Mouse (Mus musculus): Measurements from ENCODE around the gene Pax9. TPM values are rescaled to one million over a fixed set of nuclear protein-coding genes. Genes with fewer than 3 reads are reported as not detected.
A peak's percentile ranks its signal among the peaks of the same experiment; 100 is the strongest.

Gene Pax9
- polyA plus RNA-seq (2012; rRNA removed) = 5.5 and 6.4 TPM in 2 replicates

DNA sequence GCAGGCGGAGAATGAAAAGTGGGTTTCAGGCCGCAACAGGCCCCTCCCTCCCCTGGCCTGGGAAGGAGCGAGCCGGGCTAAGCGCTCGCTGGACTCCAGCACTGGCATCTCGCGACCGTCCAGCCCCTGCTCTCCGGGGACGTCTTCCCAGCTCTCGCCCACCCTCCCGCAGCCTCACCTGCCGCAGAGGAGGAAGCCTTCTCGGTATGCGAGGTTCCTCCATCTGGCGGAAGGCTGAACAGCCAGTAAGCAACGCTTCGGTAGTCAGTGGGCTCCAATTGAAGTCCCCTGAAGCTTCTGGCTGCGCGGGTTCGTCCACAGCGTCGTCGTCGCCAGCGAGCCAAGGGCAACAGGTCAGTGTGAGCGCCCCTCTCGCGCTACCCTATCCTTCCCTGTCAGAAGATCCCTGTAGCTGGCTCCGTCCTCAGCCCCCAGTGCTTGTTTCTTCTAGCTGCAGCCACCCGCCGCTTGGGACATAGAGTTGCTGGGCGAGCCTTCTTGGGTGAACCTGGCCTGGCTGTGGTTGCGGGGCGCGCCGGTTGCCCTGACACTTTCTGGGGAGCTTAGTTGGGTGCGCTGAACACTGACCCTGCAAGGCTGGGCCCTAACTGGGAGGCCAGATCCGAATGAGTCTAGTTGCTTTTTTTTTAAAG is at the start of gene Pax9:
Pax9 (plus strand) TSS at position 341 of the 653 bp plus-strand sequence.
- TF ChIP-seq POLR2A (IDR thresholded peaks at IDR 0.05; ENCODE audit: control insufficient read depth, low read depth, low read length) (no peak), CTCF (IDR thresholded peaks at IDR 0.05; ENCODE audit: control insufficient read depth, insufficient read depth, insufficient replicate concordance, low read depth, low read length) (no peak)
- Histone ChIP-seq H3K27ac (ENCODE audit: control insufficient read depth, insufficient read depth, low read depth, low read length) (no peak within 1 kb of the TSS), H3K36me3 (ENCODE audit: control insufficient read depth, insufficient read depth, low read length) (no peaks in the 10 kb centered on the region), H3K27me3 (ENCODE audit: control insufficient read depth, insufficient read depth, low read length) (peaks cover 14% of the 10 kb centered on the region), H3K4me3 (ENCODE audit: control insufficient read depth, low read depth, low read length) (no peak within 1 kb of the TSS), H3K4me1 (ENCODE audit: control insufficient read depth, insufficient read depth, low read length) (peaks cover 22% of the 10 kb centered on the region)

DNA sequence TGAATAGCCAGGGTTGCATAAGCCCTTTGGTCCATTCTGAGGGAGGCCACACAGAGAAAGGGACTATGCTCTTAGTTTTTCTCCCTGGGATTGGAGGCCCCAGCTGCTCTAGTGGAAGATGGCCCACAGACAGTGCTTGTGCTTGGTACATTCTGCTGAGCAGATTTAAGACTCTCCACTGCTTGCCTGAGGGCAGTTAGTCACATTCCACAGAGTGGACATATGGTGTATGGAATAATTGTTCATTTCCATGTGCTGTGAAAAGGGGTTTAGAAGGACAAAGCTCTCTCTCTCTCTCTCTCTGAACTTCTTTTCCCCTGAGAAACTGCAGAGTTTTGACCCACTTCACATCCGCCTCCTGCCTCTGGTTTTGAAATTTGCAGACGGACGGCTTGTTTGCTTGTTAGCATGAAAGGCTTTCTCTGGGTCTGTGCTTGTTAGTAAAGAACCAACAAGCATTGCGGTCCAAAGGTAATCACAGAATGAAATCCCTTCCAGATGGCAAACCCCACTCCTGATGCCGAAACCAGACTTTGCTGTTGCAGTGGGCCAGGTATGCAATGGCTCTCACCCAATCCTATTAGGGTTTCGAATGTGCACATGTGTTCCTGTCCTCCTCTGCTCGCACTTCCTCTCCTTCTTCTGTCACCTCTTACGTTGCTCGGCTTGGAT is 22.0 kb upstream of the Pax9 start:
- Histone ChIP-seq H3K27ac (ENCODE audit: control insufficient read depth, insufficient read depth, low read depth, low read length) (no peak overlapping the region), H3K4me1 (ENCODE audit: control insufficient read depth, insufficient read depth, low read length) (peaks cover 4% of the 10 kb centered on the region), H3K36me3 (ENCODE audit: control insufficient read depth, insufficient read depth, low read length) (no peaks in the 10 kb centered on the region), H3K4me3 (ENCODE audit: control insufficient read depth, low read depth, low read length) (no peak overlapping the region), H3K27me3 (ENCODE audit: control insufficient read depth, insufficient read depth, low read length) (no peaks in the 10 kb centered on the region)
- TF ChIP-seq CTCF (IDR thresholded peaks at IDR 0.05; ENCODE audit: control insufficient read depth, insufficient read depth, insufficient replicate concordance, low read depth, low read length) (no peak), POLR2A (IDR thresholded peaks at IDR 0.05; ENCODE audit: control insufficient read depth, low read depth, low read length) (no peak)

DNA sequence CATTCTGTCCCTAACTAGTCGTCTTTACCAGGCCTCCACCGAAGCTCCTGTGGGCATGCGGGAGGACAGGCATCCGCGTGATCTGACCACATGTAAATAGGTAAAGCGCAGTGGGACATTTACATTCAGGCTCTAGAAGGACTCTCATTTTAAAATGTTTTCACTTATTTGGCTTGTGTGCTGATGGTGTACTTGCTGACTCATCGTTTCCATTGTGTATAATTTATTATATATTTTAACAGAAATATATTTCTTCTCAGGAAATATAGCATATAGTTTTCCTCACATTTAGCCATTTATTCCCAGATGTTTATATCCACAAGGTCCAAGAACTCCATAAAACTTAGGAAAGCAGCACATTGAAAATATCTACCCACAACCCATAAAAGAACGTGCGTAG is 20.8 kb upstream of the Pax9 start:
- Histone ChIP-seq H3K4me3 (ENCODE audit: control insufficient read depth, low read depth, low read length) (no peak overlapping the region), H3K27me3 (ENCODE audit: control insufficient read depth, insufficient read depth, low read length) (no peaks in the 10 kb centered on the region), H3K4me1 (ENCODE audit: control insufficient read depth, insufficient read depth, low read length) (peaks cover 4% of the 10 kb centered on the region), H3K36me3 (ENCODE audit: control insufficient read depth, insufficient read depth, low read length) (no peaks in the 10 kb centered on the region), H3K27ac (ENCODE audit: control insufficient read depth, insufficient read depth, low read depth, low read length) (no peak overlapping the region)
- TF ChIP-seq POLR2A (IDR thresholded peaks at IDR 0.05; ENCODE audit: control insufficient read depth, low read depth, low read length) = no peak
- no peak for TF ChIP-seq CTCF (IDR thresholded peaks at IDR 0.05; ENCODE audit: control insufficient read depth, insufficient read depth, insufficient replicate concordance, low read depth, low read length)

DNA sequence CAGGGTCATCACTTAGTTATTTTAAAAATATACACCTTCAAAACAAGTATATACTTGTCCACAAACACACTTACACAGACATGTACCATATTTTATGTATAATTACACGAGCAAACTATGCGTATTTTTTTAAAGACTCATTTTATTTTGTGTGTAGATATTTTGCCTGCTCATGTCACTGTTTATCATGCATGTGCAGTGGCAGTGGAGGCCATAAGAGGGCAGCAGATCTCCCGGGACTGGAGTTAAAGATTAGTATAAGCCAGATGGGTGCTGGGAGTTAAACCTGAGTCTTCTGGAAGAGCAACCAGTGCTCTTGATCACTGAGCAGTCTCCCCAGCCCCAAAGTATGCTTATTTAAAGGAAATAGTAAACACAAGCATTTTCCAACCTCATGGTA is 16.8 kb upstream of the Pax9 start:
- peaks cover 4% of the 10 kb centered on the region for H3K4me1 ChIP-seq (ENCODE audit: control insufficient read depth, insufficient read depth, low read length)
- no peak overlapping the region for H3K4me3 ChIP-seq (ENCODE audit: control insufficient read depth, low read depth, low read length)
- H3K36me3 ChIP-seq (ENCODE audit: control insufficient read depth, insufficient read depth, low read length) = no peaks in the 10 kb centered on the region
- H3K27me3 ChIP-seq (ENCODE audit: control insufficient read depth, insufficient read depth, low read length) = no peaks in the 10 kb centered on the region
- H3K27ac ChIP-seq (ENCODE audit: control insufficient read depth, insufficient read depth, low read depth, low read length) = no peak overlapping the region
- TF ChIP-seq POLR2A (IDR thresholded peaks at IDR 0.05; ENCODE audit: control insufficient read depth, low read depth, low read length) (no peak), CTCF (IDR thresholded peaks at IDR 0.05; ENCODE audit: control insufficient read depth, insufficient read depth, insufficient replicate concordance, low read depth, low read length) (no peak)

DNA sequence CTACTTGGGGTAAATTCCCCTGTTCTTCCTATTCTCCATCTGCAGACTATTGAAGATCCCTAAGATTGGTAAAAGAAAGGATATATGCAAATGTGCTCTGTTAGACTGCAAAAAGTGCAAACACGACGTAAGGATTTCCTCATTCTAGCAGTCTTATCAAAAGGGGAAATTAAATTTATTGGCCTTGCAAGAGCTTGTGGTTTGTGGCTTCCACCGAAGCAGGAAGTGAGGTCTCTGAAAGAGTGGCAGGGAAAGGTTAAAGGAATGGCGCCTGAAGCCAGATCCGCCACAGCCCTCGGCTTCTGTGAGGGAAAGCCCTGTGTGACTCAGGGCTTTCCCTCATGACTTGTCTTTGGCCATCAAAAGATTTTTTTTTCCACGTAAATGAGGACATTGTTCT is 13.9 kb upstream of the Pax9 start:
- H3K27me3 ChIP-seq (ENCODE audit: control insufficient read depth, insufficient read depth, low read length) = peaks cover 4% of the 10 kb centered on the region
- no peak for TF ChIP-seq POLR2A (IDR thresholded peaks at IDR 0.05; ENCODE audit: control insufficient read depth, low read depth, low read length)
- no peak for TF ChIP-seq CTCF (IDR thresholded peaks at IDR 0.05; ENCODE audit: control insufficient read depth, insufficient read depth, insufficient replicate concordance, low read depth, low read length)

DNA sequence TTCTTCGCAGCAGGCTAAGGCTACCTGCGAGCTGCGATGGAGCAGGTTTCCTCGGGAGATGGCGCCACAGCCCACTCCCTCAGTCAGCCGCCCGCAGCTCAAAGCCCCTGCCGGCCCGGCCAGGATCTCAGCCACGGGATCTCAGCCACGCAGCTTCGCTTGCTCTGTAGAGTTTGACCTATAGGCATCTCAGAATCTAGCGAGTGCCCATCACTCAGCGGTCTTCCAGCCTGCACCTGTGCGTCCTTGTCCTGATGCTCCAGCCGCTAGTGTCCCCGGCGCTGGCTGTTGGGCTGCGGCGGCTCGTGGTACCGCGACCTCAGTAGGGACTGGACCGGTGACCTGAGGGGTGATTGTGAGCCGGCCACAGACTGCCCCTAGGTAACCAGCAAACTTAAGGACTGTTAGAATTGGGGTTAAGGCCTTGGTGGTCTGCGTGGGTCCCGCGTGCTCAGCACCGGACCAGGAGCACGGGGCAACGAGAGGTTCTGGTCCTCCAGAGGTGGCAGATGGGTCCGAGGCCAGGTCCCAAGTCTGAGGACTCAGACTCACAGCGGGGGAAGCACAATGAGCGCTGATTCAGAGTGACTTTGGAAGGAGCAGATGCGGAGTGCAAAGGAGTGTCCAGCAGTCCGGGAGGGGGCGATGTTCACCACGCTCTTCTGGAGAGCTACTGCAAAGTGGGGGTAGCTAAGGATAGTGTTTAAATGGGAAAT is 10.3 kb upstream of the Pax9 start:
- H3K4me3 ChIP-seq (ENCODE audit: control insufficient read depth, low read depth, low read length) = peak overlapping the region; percentile 50
- H3K4me1 ChIP-seq (ENCODE audit: control insufficient read depth, insufficient read depth, low read length) = peaks cover 6% of the 10 kb centered on the region
- H3K27ac ChIP-seq (ENCODE audit: control insufficient read depth, insufficient read depth, low read depth, low read length) = no peak overlapping the region
- H3K27me3 ChIP-seq (ENCODE audit: control insufficient read depth, insufficient read depth, low read length) = peaks cover 4% of the 10 kb centered on the region
- H3K36me3 ChIP-seq (ENCODE audit: control insufficient read depth, insufficient read depth, low read length) = no peaks in the 10 kb centered on the region
- TF ChIP-seq CTCF (IDR thresholded peaks at IDR 0.05; ENCODE audit: control insufficient read depth, insufficient read depth, insufficient replicate concordance, low read depth, low read length) = peak; percentile 29; the same call in 1 of the 2 replicates
- TF ChIP-seq POLR2A (IDR thresholded peaks at IDR 0.05; ENCODE audit: control insufficient read depth, low read depth, low read length) = no peak

More for the DNA sequence above, 13.9 kb upstream of the Pax9 start:
- Histone ChIP-seq H3K36me3 (ENCODE audit: control insufficient read depth, insufficient read depth, low read length) (no peaks in the 10 kb centered on the region), H3K27ac (ENCODE audit: control insufficient read depth, insufficient read depth, low read depth, low read length) (no peak overlapping the region), H3K4me1 (ENCODE audit: control insufficient read depth, insufficient read depth, low read length) (peaks cover 6% of the 10 kb centered on the region), H3K4me3 (ENCODE audit: control insufficient read depth, low read depth, low read length) (no peak overlapping the region)
